Mouse (Mus musculus) midbrain, embryonic 11.5 days (tissue): ENCODE data around the gene Gpd1. TPM values are rescaled to one million over a fixed set of nuclear protein-coding genes. Genes with fewer than 3 reads are reported as not detected.
"Not testable (repeated sequence)": the region's sequence is repeated elsewhere in the genome, so short reads cannot be mapped to it uniquely, and the experiment has no call there.

ENCODE experiments used
- ATAC-seq: fragments of 200-750 bp; cut with Nextera tagmentation; 2 replicates; pipeline ENCODE4 v1.8.0; 2017; ENCODE audit warnings: moderate TSS enrichment, moderate library complexity; ENCODE audit not compliant: low FRiP score
- DNase-seq: peaks from one replicate; pipeline ENCODE4 v3.0.0; 2015; ENCODE audit warnings: low spot score; ENCODE audit errors: missing footprints
- H3K27ac ChIP-seq: fragments of 300-500 bp; sonication (generic); 2 replicates; pipeline ENCODE4 v1.5.1; 2014; ENCODE audit warnings: low read depth, low read length
- H3K27me3 ChIP-seq: fragments of 300-500 bp; sonication (generic); 2 replicates; pipeline ENCODE4 v1.6.1; 2014; ENCODE audit warnings: mild to moderate bottlenecking, low read length, moderate library complexity, mixed read lengths; ENCODE audit not compliant: control insufficient read depth, insufficient read depth
- H3K36me3 ChIP-seq: fragments of 300-500 bp; sonication (generic); 2 replicates; pipeline ENCODE4 v1.6.1; 2014; ENCODE audit warnings: mild to moderate bottlenecking, low read length, moderate library complexity, mixed read lengths; ENCODE audit not compliant: control insufficient read depth, insufficient read depth
- H3K4me1 ChIP-seq: fragments of 300-500 bp; sonication (generic); 2 replicates; pipeline ENCODE4 v1.6.1; 2014; ENCODE audit warnings: low read length; ENCODE audit not compliant: control insufficient read depth, insufficient read depth
- H3K4me2 ChIP-seq: fragments of 300-500 bp; sonication (generic); 2 replicates; pipeline ENCODE4 v1.6.1; 2014; ENCODE audit warnings: mild to moderate bottlenecking, moderate library complexity
- H3K4me3 ChIP-seq: fragments of 300-500 bp; sonication (generic); 2 replicates; pipeline ENCODE4 v1.5.1; 2014; ENCODE audit warnings: low read depth, low read length
- H3K9ac ChIP-seq: fragments of 300-500 bp; sonication (generic); 2 replicates; pipeline ENCODE4 v1.6.1; 2014; ENCODE audit warnings: low read length
- H3K9me3 ChIP-seq: fragments of 300-500 bp; sonication (generic); 2 replicates; pipeline ENCODE4 v1.6.1; 2016; ENCODE audit warnings: low read length; ENCODE audit not compliant: control insufficient read depth
- WGBS: fragments of 180-500 bp; shearing (Covaris S2); extraction: QIAGEN DNeasy Blood & Tissue Kit; methylation state at CpG from one replicate; pipeline ENCODE4 v1.1.7; 2014; 5-methylcytosine and 5-hydroxymethylcytosine counted together
- polyA plus RNA-seq: library from polyadenylated mRNA; unstranded; fragments of >200 nt; fragmentation: Nextera tagmentation; extraction: Ambion mirVana; gene quantifications from 2 replicates; pipeline ENCODE4 v1.2.1, GENCODE M21; 2014

Gene Gpd1
- polyA plus RNA-seq, 1 experiment from 2014 or later: 0.18 TPM

- Histone ChIP-seq H3K27me3 (no peaks in the 10 kb centered on the region), H3K27ac (no peak overlapping the region), H3K36me3 (no peaks in the 10 kb centered on the region), H3K4me2 (peak overlapping the region; percentile 90), H3K4me1 (peaks cover 6% of the 10 kb centered on the region; the same call in 1 of the 2 replicates), H3K4me3 (peak overlapping the region; percentile 81), H3K9me3 (no peaks in the 10 kb centered on the region), H3K9ac (peak overlapping the region; percentile 91)
- ATAC-seq (no peak), DNase-seq (no peak)
- WGBS: 35% methylated on average over 5 of the region's 5 CpGs
These were observed 53.7 kb downstream of the Gpd1 start for GRCm38 (mm10) chr15:99771004-99771500.

- Histone ChIP-seq H3K27ac (peak overlapping the region; percentile 85), H3K27me3 (no peaks in the 10 kb centered on the region), H3K36me3 (no peaks in the 10 kb centered on the region), H3K9ac (peak overlapping the region; percentile 91), H3K4me2 (peak overlapping the region; percentile 90), H3K4me1 (peaks cover 6% of the 10 kb centered on the region; the same call in 1 of the 2 replicates), H3K9me3 (no peaks in the 10 kb centered on the region), H3K4me3 (peak overlapping the region; percentile 81)
- ATAC-seq: peak; percentile 77; the same call in 1 of the 2 replicates
- WGBS: under 1% methylated on average over 59 of the region's 59 CpGs
- peak; percentile 95 for DNase-seq
These were observed 54.4 kb downstream of the Gpd1 start for GRCm38 (mm10) chr15:99771601-99772276.

- peak overlapping the region; percentile 91 for H3K9ac ChIP-seq
- peaks cover 6% of the 10 kb centered on the region; the same call in 1 of the 2 replicates for H3K4me1 ChIP-seq
- 1% methylated on average over 22 of the region's 41 CpGs for WGBS
- ATAC-seq: peak; percentile 91
- peak; percentile 97 for DNase-seq
- H3K27ac ChIP-seq: peak overlapping the region; percentile 85
- peak overlapping the region; percentile 90 for H3K4me2 ChIP-seq
- peak overlapping the region; percentile 81 for H3K4me3 ChIP-seq
- H3K9me3 ChIP-seq: no peaks in the 10 kb centered on the region
- no peaks in the 10 kb centered on the region for H3K27me3 ChIP-seq
- H3K36me3 ChIP-seq: no peaks in the 10 kb centered on the region
These were observed 55.1 kb downstream of the Gpd1 start for GRCm38 (mm10) chr15:99772277-99772880.

- not testable (repeated sequence) for H3K36me3 ChIP-seq, H3K27me3 ChIP-seq, DNase-seq, ATAC-seq, H3K4me1 ChIP-seq, H3K9me3 ChIP-seq
- H3K27ac ChIP-seq: peak within 1 kb of the TSS; percentile 85
- peak within 1 kb of the TSS; percentile 90 for H3K4me2 ChIP-seq
- peak within 1 kb of the TSS; percentile 91 for H3K9ac ChIP-seq
- H3K4me3 ChIP-seq: peak within 1 kb of the TSS; percentile 81
These were observed 55.4 kb downstream of the Gpd1 start, which contains the start of gene Cers5 for GRCm38 (mm10) chr15:99772881-99772924. TSS of gene Cers5 (minus strand) at chr15:99772885.

- Histone ChIP-seq H3K9ac (no peak overlapping the region), H3K9me3 (no peaks in the 10 kb centered on the region), H3K4me2 (no peak overlapping the region), H3K27me3 (no peaks in the 10 kb centered on the region), H3K4me1 (peaks cover 6% of the 10 kb centered on the region; the same call in 1 of the 2 replicates), H3K4me3 (peak overlapping the region; percentile 81), H3K36me3 (no peaks in the 10 kb centered on the region), H3K27ac (no peak overlapping the region)
- 39% methylated on average over 3 of the region's 3 CpGs for WGBS
- DNase-seq (peak; percentile 89), ATAC-seq (no peak)
These were observed 55.6 kb downstream of the Gpd1 start for GRCm38 (mm10) chr15:99772925-99773324.

Other genes with a start within 250 kb of the Gpd1 start
- 19.5 and 19.7 TPM in 2 replicates for gene Bcdin3d, start 242.8 kb upstream of the Gpd1 start, polyA plus RNA-seq
- gene Faim2, start 189.3 kb upstream of the Gpd1 start, polyA plus RNA-seq: 0.81 and 1.1 TPM in 2 replicates
- not detected in 2 replicates for gene Aqp2, start 138.5 kb upstream of the Gpd1 start, polyA plus RNA-seq
- gene Aqp5, start 126.7 kb upstream of the Gpd1 start, polyA plus RNA-seq: 0.37 and 0.38 TPM in 2 replicates
- gene Aqp6, start 116.1 kb upstream of the Gpd1 start, polyA plus RNA-seq: 0.11 and 0.22 TPM in 2 replicates
- gene Racgap1, start 65.9 kb upstream of the Gpd1 start, polyA plus RNA-seq: 214 and 230 TPM in 2 replicates
- gene Asic1, start 47.1 kb upstream of the Gpd1 start, polyA plus RNA-seq: 10.5 and 11.4 TPM in 2 replicates
- 111 and 113 TPM in 2 replicates for gene Smarcd1, start 15.4 kb upstream of the Gpd1 start, polyA plus RNA-seq
- not detected in 2 replicates for gene Gm17349, start 12.0 kb upstream of the Gpd1 start, polyA plus RNA-seq
- 135 and 140 TPM in 2 replicates for gene Cox14, start 8.1 kb downstream of the Gpd1 start, polyA plus RNA-seq
- 57.8 and 59.6 TPM in 2 replicates for gene Cers5, start 55.4 kb downstream of the Gpd1 start, polyA plus RNA-seq
- 22.0 and 25.9 TPM in 2 replicates for gene Lima1, start 157.9 kb downstream of the Gpd1 start, polyA plus RNA-seq
- gene Fam186a, start 249.5 kb downstream of the Gpd1 start, polyA plus RNA-seq: not detected in 2 replicates